Comparison of ENCODE assay signal across 8 mouse cellular contexts in the genomic region with DNA sequence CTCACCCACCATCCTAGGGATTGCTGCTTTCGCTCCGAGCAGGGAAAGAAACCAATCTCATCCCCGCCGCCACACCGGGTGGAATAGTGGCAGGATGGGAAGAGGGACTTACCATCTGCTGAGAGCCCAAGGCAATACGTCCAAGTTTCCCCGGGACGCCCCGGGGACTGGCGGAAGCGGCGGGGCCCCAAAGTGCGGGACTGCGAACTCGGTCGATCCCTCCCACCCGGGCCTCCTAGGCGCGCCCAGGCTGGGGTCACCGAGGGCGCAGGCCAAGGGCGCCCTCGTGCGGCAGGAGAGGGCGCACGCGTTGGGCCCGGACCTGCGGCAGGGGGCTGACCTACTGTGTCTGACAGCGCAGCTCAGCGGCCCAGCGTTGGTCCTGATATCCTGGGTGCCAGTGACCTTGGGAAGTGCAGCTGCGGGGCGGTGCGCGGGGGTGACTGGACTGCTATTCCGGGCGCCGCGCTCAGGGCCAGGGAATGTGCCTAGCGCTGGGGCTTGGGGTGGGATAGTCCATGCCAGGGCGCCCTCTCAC. TPM values are rescaled to one million over a fixed set of nuclear protein-coding genes. Genes with fewer than 3 reads are reported as not detected.
DNase-seq lines count a peak whose midpoint lies in the region; ATAC-seq and TF ChIP-seq lines count a peak whose summit lies in the region.

A gene (minus strand): TSS at position 169 of the 538 bp plus-strand sequence.

- ATAC-seq in forebrain, embryonic 14.5 days = 0 out of 2 replicates have a peak, but pooled peaks have one; percentile 26
- peak; percentile 16; the same call in 1 of the 2 replicates for ATAC-seq in liver, embryonic 13.5 days (ENCODE audit: low read depth)

- TF ChIP-seq CTCF in bone marrow macrophage, adult 2 months (IDR thresholded peaks at IDR 0.05; ENCODE audit: low read depth, low read length) = peak; percentile 63

- no peak within 1 kb of the TSS for H3K27ac ChIP-seq in bone marrow macrophage, adult 2 months (ENCODE audit: insufficient read depth, low read depth, low read length)
- no peak within 1 kb of the TSS for H3K27ac ChIP-seq in forebrain, embryonic 14.5 days (ENCODE audit: low read depth, low read length)
- 0 out of 2 replicates have a peak within 1 kb of the TSS, but pooled peaks have one; percentile 35 for H3K27ac ChIP-seq in hindbrain, embryonic 10.5 days
- H3K27ac ChIP-seq in liver, embryonic 13.5 days = no peak within 1 kb of the TSS

- peak; percentile 62 to 75 for DNase-seq in adrenal gland, adult (ENCODE audit: inconsistent age in 2 of 2, low spot score in 1 of 2)
- DNase-seq in adrenal gland, adult 8-10 months = no peak
- peak; percentile 31 for DNase-seq in forebrain, embryonic 14.5 days (ENCODE audit: low spot score)
- DNase-seq in hindbrain, embryonic 10.5 days (ENCODE audit: low spot score) = peak; percentile 68
- peak; percentile 72 for DNase-seq in liver, embryonic 13.5 days
- peak; percentile 38 to 69 for DNase-seq in natural killer cell, adult 2 months (ENCODE audit: low spot score in 2 of 2)
- peak; percentile 69 for DNase-seq in urinary bladder, postnatal 25 days (ENCODE audit: low spot score)

- peaks cover 3% of the 10 kb centered on the region; the same call in 1 of the 2 replicates for H3K4me1 ChIP-seq in bone marrow macrophage, adult 2 months (ENCODE audit: control insufficient read depth, insufficient read depth, low read length)
- H3K4me1 ChIP-seq in forebrain, embryonic 14.5 days (ENCODE audit: control insufficient read depth, insufficient read depth, low read length) = peaks cover 3% of the 10 kb centered on the region; the same call in 1 of the 2 replicates
- H3K4me1 ChIP-seq in hindbrain, embryonic 10.5 days (replicated peaks) = peaks cover 49% of the 10 kb centered on the region
- peaks cover 79% of the 10 kb centered on the region for H3K4me1 ChIP-seq in liver, embryonic 13.5 days (replicated peaks)

- peak within 1 kb of the TSS; percentile 14; the same call in 1 of the 2 replicates for H3K4me2 ChIP-seq in forebrain, embryonic 14.5 days (ENCODE audit: low read length)
- peak within 1 kb of the TSS; percentile 78 for H3K4me2 ChIP-seq in liver, embryonic 13.5 days

- peak within 1 kb of the TSS; percentile 63 for H3K4me3 ChIP-seq in bone marrow macrophage, adult 2 months (ENCODE audit: insufficient read depth, low read length)
- H3K4me3 ChIP-seq in forebrain, embryonic 14.5 days (ENCODE audit: low read depth, low read length) = 0 out of 2 replicates have a peak within 1 kb of the TSS, but pooled peaks have one; percentile 5
- peak within 1 kb of the TSS; percentile 45 for H3K4me3 ChIP-seq in hindbrain, embryonic 10.5 days
- peak within 1 kb of the TSS; percentile 57 for H3K4me3 ChIP-seq in liver, embryonic 13.5 days (replicated peaks)

- no peaks in the 10 kb centered on the region for H3K9me3 ChIP-seq in forebrain, embryonic 14.5 days (replicated peaks; ENCODE audit: control insufficient read depth, low read length)
- no peaks in the 10 kb centered on the region for H3K9me3 ChIP-seq in hindbrain, embryonic 10.5 days
- H3K9me3 ChIP-seq in liver, embryonic 13.5 days (replicated peaks) = no peaks in the 10 kb centered on the region

- H3K36me3 ChIP-seq in forebrain, embryonic 14.5 days (ENCODE audit: control insufficient read depth, insufficient read depth, low read length) = no peaks in the 10 kb centered on the region
- H3K36me3 ChIP-seq in hindbrain, embryonic 10.5 days = no peaks in the 10 kb centered on the region
- no peaks in the 10 kb centered on the region for H3K36me3 ChIP-seq in liver, embryonic 13.5 days

- H3K9ac ChIP-seq in forebrain, embryonic 14.5 days (ENCODE audit: low read length) = no peak within 1 kb of the TSS
- H3K9ac ChIP-seq in liver, embryonic 13.5 days = peak within 1 kb of the TSS; percentile 66

- WGBS in forebrain, embryonic 14.5 days = 1% methylated on average over 28 of the region's 42 CpGs
- WGBS in hindbrain, embryonic 10.5 days = under 1% methylated on average over 42 of the region's 42 CpGs
- WGBS in liver, embryonic 13.5 days (ENCODE audit: insufficient replicate concordance) = 1% methylated on average over 42 of the region's 42 CpGs

- H3K27me3 ChIP-seq in forebrain, embryonic 14.5 days (replicated peaks; ENCODE audit: control insufficient read depth, insufficient read depth, low read length) = peaks cover 83% of the 10 kb centered on the region
- peaks cover 100% of the 10 kb centered on the region for H3K27me3 ChIP-seq in hindbrain, embryonic 10.5 days (ENCODE audit: insufficient read depth, poor library complexity, severe bottlenecking)
- H3K27me3 ChIP-seq in liver, embryonic 13.5 days = peaks cover 85% of the 10 kb centered on the region

- no peak for TF ChIP-seq POLR2A in bone marrow macrophage, adult 2 months (IDR thresholded peaks at IDR 0.05; ENCODE audit: borderline replicate concordance, low read depth, low read length)

RNA-seq across cellular contexts. Expression of the gene that starts here (rescaled TPM):
- 10 to 100 TPM in 2 of 4 experiments, 1 to 10 TPM in 2; 9.2 to 11.1 (median 10.3) TPM for total RNA-seq in adrenal gland, adult 8-10 months (2022)
- polyA plus RNA-seq in bone marrow macrophage, adult 2 months (2012; ENCODE audit: insufficient read depth, insufficient read length, missing spikeins) = 7.6 and 8.8 TPM in 2 replicates
- 0.48 and 0.52 TPM in 2 replicates for polyA plus RNA-seq in forebrain, embryonic 14.5 days (2014; fragmentation: Nextera tagmentation; extraction: Ambion mirVana)
- polyA plus RNA-seq in hindbrain, embryonic 10.5 days (2016; fragmentation: Nextera tagmentation; extraction: Ambion mirVana) = 0.45 and 1.3 TPM in 2 replicates
- polyA plus RNA-seq in liver, embryonic 13.5 days (2015; fragmentation: Nextera tagmentation; extraction: Ambion mirVana) = 1.8 and 2.5 TPM in 2 replicates

Comparison
In these comparisons a context has a peak if more than half of its experiments do, and no peak if none do; other contexts are left out.
1. Peak in DNase-seq, ATAC-seq, H3K4me3 ChIP-seq and H3K4me2 ChIP-seq in forebrain, embryonic 14.5 days; RNA of the gene not detected or under 1 TPM.
2. H3K4me3 ChIP-seq: peak in every context shown above with its lines; median percentile 63 in bone marrow macrophage, adult 2 months; 57 in liver, embryonic 13.5 days; 45 in hindbrain, embryonic 10.5 days; 5 in forebrain, embryonic 14.5 days.